Comparison of ENCODE assay signal across 26 mouse cellular contexts in genomic region chr4:152637088-152637487, GRCm38 (mm10).
DNase-seq lines count a peak whose midpoint lies in the region; ATAC-seq and TF ChIP-seq lines count a peak whose summit lies in the region.
"Had no signal": no experiment of that assay in that cellular context is flagged by ENCODE, and none has a peak within 500 bp of the region (broad histone marks: within the 10 kb centered on the region; RNA-seq: fewer than 3 reads in every experiment).

No protein-coding gene starts in this region.

- H3K36me3 ChIP-seq in hindbrain, embryonic 16.5 days (ENCODE audit: control insufficient read depth, insufficient read depth, low read length), result no peaks in the 10 kb centered on the region
- H3K36me3 ChIP-seq in hindbrain, embryonic 11.5 days (ENCODE audit: control insufficient read depth, insufficient read depth, low read length), result no peaks in the 10 kb centered on the region
- no peaks in the 10 kb centered on the region for H3K36me3 ChIP-seq in midbrain, embryonic 10.5 days
- no peaks in the 10 kb centered on the region for H3K36me3 ChIP-seq in midbrain, embryonic 15.5 days (replicated peaks)
- H3K36me3 ChIP-seq: embryonic facial prominence, embryonic 12.5 days; embryonic facial prominence, embryonic 15.5 days; heart, embryonic 10.5 days; hindbrain, embryonic 10.5 days; hindbrain, embryonic 15.5 days had no signal

- H3K4me2 ChIP-seq in hindbrain, embryonic 16.5 days (ENCODE audit: low read length), result no peak overlapping the region
- no peak overlapping the region for H3K4me2 ChIP-seq in hindbrain, embryonic 11.5 days (replicated peaks; ENCODE audit: low read depth, low read length)
- no peak overlapping the region for H3K4me2 ChIP-seq in midbrain, embryonic 15.5 days
- H3K4me2 ChIP-seq: embryonic facial prominence, embryonic 12.5 days; embryonic facial prominence, embryonic 15.5 days; hindbrain, embryonic 15.5 days had no signal

- DNase-seq in hindbrain, embryonic 11.5 days (ENCODE audit: low spot score), result no peak
- peak; percentile 53 for DNase-seq in layer of hippocampus, adult 9-11 months
- DNase-seq in layer of hippocampus, postnatal 25 days (ENCODE audit: extremely low spot score in 1 of 2, low spot score in 1 of 2), result no peak
- DNase-seq in midbrain, embryonic 10.5 days (ENCODE audit: low spot score), result no peak
- peak; percentile 63 for DNase-seq in brain, embryonic 14.5 days (ENCODE audit: low read depth)
- DNase-seq in spleen, adult 12 weeks (ENCODE audit: low spot score), result no peak
- DNase-seq: adrenal gland, adult 8-10 months; adrenal gland, postnatal 25 days; cerebellum, adult 11 months; cerebellum, adult 2 months; cerebellum, adult 9-11 months; cerebellum, postnatal 25 days; forebrain, postnatal 0 days; gastrocnemius, postnatal 10 days; gastrocnemius, postnatal 36 days; heart, adult 2 months had no signal

- peak; percentile 9; the same call in 1 of the 2 replicates for ATAC-seq in hindbrain, embryonic 16.5 days
- no peak for ATAC-seq in hindbrain, embryonic 11.5 days (ENCODE audit: low FRiP score)
- ATAC-seq in midbrain, embryonic 15.5 days (replicated peaks), result no peak
- ATAC-seq: CD4-positive, CD25-positive, alpha-beta regulatory T cell, adult 4 months; forebrain, embryonic 14.5 days; forebrain, postnatal 0 days; inflammation-experienced regulatory T-cells, adult 6 months had no signal

- no peaks in the 10 kb centered on the region; the same call in none of the 2 replicates for H3K4me1 ChIP-seq in hindbrain, embryonic 16.5 days (ENCODE audit: control insufficient read depth, insufficient read depth, low read depth, low read length)
- H3K4me1 ChIP-seq in hindbrain, embryonic 11.5 days (replicated peaks; ENCODE audit: control insufficient read depth, insufficient read depth, low read length), result peaks cover 2% of the 10 kb centered on the region; the same call in 1 of the 2 replicates
- H3K4me1 ChIP-seq in midbrain, embryonic 10.5 days, result peaks cover 27% of the 10 kb centered on the region
- peaks cover 11% of the 10 kb centered on the region; the same call in 1 of the 2 replicates for H3K4me1 ChIP-seq in midbrain, embryonic 15.5 days
- H3K4me1 ChIP-seq: embryonic facial prominence, embryonic 12.5 days; embryonic facial prominence, embryonic 15.5 days had no signal

- TF ChIP-seq POLR2A in brain, embryonic 14.5 days (IDR thresholded peaks at IDR 0.05; ENCODE audit: borderline replicate concordance, extremely low read depth, insufficient read depth, insufficient read length, poor library complexity, severe bottlenecking), result no peak

- H3K27ac ChIP-seq in hindbrain, embryonic 16.5 days (ENCODE audit: low read depth, low read length), result no peak overlapping the region
- no peak overlapping the region for H3K27ac ChIP-seq in hindbrain, embryonic 11.5 days (ENCODE audit: low read depth, low read length)
- H3K27ac ChIP-seq in midbrain, embryonic 10.5 days (replicated peaks), result 0 out of 2 replicates have a peak overlapping the region, but pooled peaks have one; percentile 18
- no peak overlapping the region for H3K27ac ChIP-seq in midbrain, embryonic 15.5 days
- H3K27ac ChIP-seq: embryonic facial prominence, embryonic 12.5 days; embryonic facial prominence, embryonic 15.5 days; heart, adult 2 months; heart, embryonic 10.5 days; hindbrain, embryonic 10.5 days; hindbrain, embryonic 15.5 days had no signal

- WGBS in hindbrain, embryonic 16.5 days, result 49% methylated on average over 6 of the region's 6 CpGs
- 52% methylated on average over 6 of the region's 6 CpGs for WGBS in hindbrain, embryonic 11.5 days
- WGBS in midbrain, embryonic 10.5 days, result 63% methylated on average over 6 of the region's 6 CpGs
- WGBS in midbrain, embryonic 15.5 days, result 44% methylated on average over 6 of the region's 6 CpGs

- TF ChIP-seq CTCF in brain, embryonic 14.5 days (IDR thresholded peaks at IDR 0.05; ENCODE audit: borderline replicate concordance, extremely low read depth, insufficient read depth, insufficient read length), result no peak

- no peak overlapping the region for H3K9ac ChIP-seq in hindbrain, embryonic 16.5 days (ENCODE audit: low read depth, low read length)
- H3K9ac ChIP-seq in hindbrain, embryonic 11.5 days (ENCODE audit: low read depth, low read length), result no peak overlapping the region
- no peak overlapping the region for H3K9ac ChIP-seq in midbrain, embryonic 15.5 days
- H3K9ac ChIP-seq: embryonic facial prominence, embryonic 12.5 days; embryonic facial prominence, embryonic 15.5 days; forebrain, postnatal 0 days; hindbrain, embryonic 15.5 days had no signal

- no peaks in the 10 kb centered on the region for H3K27me3 ChIP-seq in hindbrain, embryonic 16.5 days (replicated peaks; ENCODE audit: control insufficient read depth, insufficient read depth, low read length)
- no peaks in the 10 kb centered on the region for H3K27me3 ChIP-seq in hindbrain, embryonic 11.5 days (ENCODE audit: control insufficient read depth, insufficient read depth, low read length)
- peaks cover 11% of the 10 kb centered on the region; the same call in 1 of the 2 replicates for H3K27me3 ChIP-seq in midbrain, embryonic 10.5 days (ENCODE audit: low read depth, poor library complexity, severe bottlenecking)
- H3K27me3 ChIP-seq in midbrain, embryonic 15.5 days (replicated peaks), result no peaks in the 10 kb centered on the region
- H3K27me3 ChIP-seq: embryonic facial prominence, embryonic 12.5 days; embryonic facial prominence, embryonic 15.5 days; hindbrain, embryonic 15.5 days had no signal

- no peaks in the 10 kb centered on the region for H3K9me3 ChIP-seq in hindbrain, embryonic 16.5 days (ENCODE audit: control insufficient read depth, low read length)
- no peaks in the 10 kb centered on the region for H3K9me3 ChIP-seq in hindbrain, embryonic 11.5 days (ENCODE audit: control insufficient read depth, low read length)
- no peaks in the 10 kb centered on the region for H3K9me3 ChIP-seq in midbrain, embryonic 10.5 days (replicated peaks)
- no peaks in the 10 kb centered on the region for H3K9me3 ChIP-seq in midbrain, embryonic 15.5 days
- H3K9me3 ChIP-seq: embryonic facial prominence, embryonic 12.5 days; embryonic facial prominence, embryonic 15.5 days; heart, embryonic 10.5 days; hindbrain, embryonic 10.5 days; hindbrain, embryonic 15.5 days had no signal

- no peak overlapping the region for H3K4me3 ChIP-seq in hindbrain, embryonic 16.5 days (ENCODE audit: low read length)
- H3K4me3 ChIP-seq in hindbrain, embryonic 11.5 days (ENCODE audit: low read depth, low read length), result no peak overlapping the region
- no peak overlapping the region for H3K4me3 ChIP-seq in midbrain, embryonic 10.5 days
- no peak overlapping the region for H3K4me3 ChIP-seq in midbrain, embryonic 15.5 days
- H3K4me3 ChIP-seq: embryonic facial prominence, embryonic 12.5 days; embryonic facial prominence, embryonic 15.5 days; heart, adult 2 months; heart, embryonic 10.5 days; hindbrain, embryonic 10.5 days; hindbrain, embryonic 15.5 days had no signal

Comparison
In these comparisons a context has a peak if more than half of its experiments do, and no peak if none do; other contexts are left out.
1. DNase-seq: peak in layer of hippocampus, adult 9-11 months (single experiment) and brain, embryonic 14.5 days (single experiment); none in hindbrain, embryonic 11.5 days (single experiment), layer of hippocampus, postnatal 25 days (0 of 2), midbrain, embryonic 10.5 days (single experiment) and spleen, adult 12 weeks (single experiment).